Mouse (Mus musculus): Measurements from ENCODE around the gene Senp6.
"Not testable (repeated sequence)": the region's sequence is repeated elsewhere in the genome, so short reads cannot be mapped to it uniquely, and the experiment has no call there.

The Senp6 gene

GRCm38 (mm10) chr9:80066367-80067220 is at the start of gene Senp6:
TSS of gene Senp6 (plus strand) at chr9:80066903.
- DNase-seq (ENCODE audit: low read depth, low spot score) = peak; percentile 57

GRCm38 (mm10) chr9:80020429-80020828 is 46.3 kb upstream of the Senp6 start:
- DNase-seq (ENCODE audit: low read depth, low spot score) = no peak

DNA sequence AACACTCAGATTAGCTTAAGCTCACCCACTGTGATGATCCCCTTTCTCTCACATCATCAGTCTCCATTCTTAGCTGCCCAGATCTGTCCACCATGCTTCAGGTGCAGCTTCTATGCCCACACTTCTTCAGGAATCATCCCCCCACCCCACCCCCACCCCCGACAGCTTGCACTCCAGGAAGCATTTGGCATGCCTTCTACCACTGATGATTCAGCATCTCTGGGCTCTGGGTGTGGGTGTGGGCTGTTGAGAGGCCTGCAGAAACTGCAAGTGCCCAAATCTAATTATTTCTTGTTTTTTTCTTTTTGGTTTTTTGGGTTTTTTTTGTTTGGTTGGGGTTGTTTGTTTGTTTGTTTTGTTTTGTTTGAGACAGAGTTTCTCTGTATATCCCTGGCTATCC is 45.1 kb upstream of the Senp6 start:
- no peak for DNase-seq (ENCODE audit: low read depth, low spot score)

GRCm38 (mm10) chr9:80022821-80023220 is 43.9 kb upstream of the Senp6 start:
- no peak for DNase-seq (ENCODE audit: low read depth, low spot score)

DNA sequence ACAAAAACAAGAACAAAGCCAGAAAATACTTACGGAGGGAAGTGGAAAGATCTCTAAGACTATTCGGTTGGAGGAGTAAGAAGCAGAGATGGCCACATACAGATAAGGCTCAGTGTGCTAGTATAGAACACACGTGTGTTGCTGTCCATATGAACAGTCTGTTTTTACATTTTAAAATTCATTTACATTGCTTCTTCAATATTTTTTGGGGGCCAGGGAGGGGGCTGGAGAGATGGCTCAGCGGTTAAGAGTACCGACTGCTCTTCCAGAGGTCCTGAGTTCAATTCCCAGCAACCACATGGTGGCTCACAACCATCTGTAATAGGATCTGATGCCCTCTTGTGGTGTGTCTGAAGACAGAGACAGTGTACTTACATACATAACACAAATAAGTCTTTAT is 41.4 kb upstream of the Senp6 start:
- not testable (repeated sequence) for DNase-seq (ENCODE audit: low read depth, low spot score)

DNA sequence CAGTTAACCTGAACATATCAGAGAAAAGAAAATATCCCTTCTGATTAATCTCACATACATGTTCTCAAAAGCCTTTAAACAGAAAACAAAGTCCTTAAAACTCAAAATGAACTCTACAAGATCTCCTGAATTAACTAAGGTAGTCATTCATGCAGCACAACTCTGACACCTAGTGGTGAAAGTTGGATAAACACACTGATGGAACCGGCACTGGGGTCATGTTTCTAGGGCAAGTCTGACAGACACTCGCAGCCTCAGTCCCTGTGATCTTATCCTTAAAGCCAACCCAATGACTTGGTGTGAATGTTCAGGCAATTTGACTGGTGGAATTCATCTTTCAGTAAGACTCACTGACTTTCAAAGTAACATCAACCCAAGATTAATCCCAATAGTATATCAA is 40.7 kb upstream of the Senp6 start:
- DNase-seq (ENCODE audit: low read depth, low spot score) = peak; percentile 84

- no peak for DNase-seq (ENCODE audit: low read depth, low spot score)
Measured at GRCm38 (mm10) chr9:80026581-80027021, 40.1 kb upstream of the Senp6 start.

GRCm38 (mm10) chr9:80037262-80037996 is 29.3 kb upstream of the Senp6 start:
- no peak for DNase-seq (ENCODE audit: low read depth, low spot score)

- DNase-seq (ENCODE audit: low read depth, low spot score) = no peak
Measured at GRCm38 (mm10) chr9:80037997-80038383, 28.7 kb upstream of the Senp6 start.

- no peak for DNase-seq (ENCODE audit: low read depth, low spot score)
Measured at GRCm38 (mm10) chr9:80039296-80039815, 27.3 kb upstream of the Senp6 start.

DNA sequence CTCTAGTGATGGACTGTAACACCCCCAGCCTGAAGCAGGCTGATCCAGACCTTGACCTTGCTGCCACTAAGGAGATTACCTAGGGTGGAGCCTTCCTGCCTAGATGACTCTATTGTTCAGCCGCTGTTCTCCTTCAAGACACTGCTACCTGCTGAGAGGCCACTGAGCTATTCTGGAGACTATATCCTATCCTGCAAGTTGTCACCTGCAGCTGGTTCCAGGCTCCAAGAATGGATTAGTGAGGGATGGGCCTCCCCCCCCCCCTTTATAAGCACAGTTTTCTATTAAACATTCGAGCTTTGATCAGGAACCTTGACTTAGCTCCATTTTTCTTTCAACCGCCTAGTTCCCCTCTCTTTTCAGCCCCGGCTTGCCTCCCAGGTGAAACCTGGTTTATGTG is 22.4 kb upstream of the Senp6 start:
- not testable (repeated sequence) for DNase-seq (ENCODE audit: low read depth, low spot score)

- not testable (repeated sequence) for DNase-seq (ENCODE audit: low read depth, low spot score)
Measured at GRCm38 (mm10) chr9:80049271-80049670, 17.4 kb upstream of the Senp6 start.

- no peak for DNase-seq (ENCODE audit: low read depth, low spot score)
Measured at GRCm38 (mm10) chr9:80052951-80053350, 13.8 kb upstream of the Senp6 start.

- no peak for DNase-seq (ENCODE audit: low read depth, low spot score)
Measured at GRCm38 (mm10) chr9:80057690-80058089, 9.0 kb upstream of the Senp6 start.

- not testable (repeated sequence) for DNase-seq (ENCODE audit: low read depth, low spot score)
Measured at GRCm38 (mm10) chr9:80065495-80065894, 1.2 kb upstream of the Senp6 start.

- peak; percentile 40 for DNase-seq (ENCODE audit: low read depth, low spot score)
Measured at GRCm38 (mm10) chr9:80067221-80068027, 721 bp downstream of the Senp6 start.

DNA sequence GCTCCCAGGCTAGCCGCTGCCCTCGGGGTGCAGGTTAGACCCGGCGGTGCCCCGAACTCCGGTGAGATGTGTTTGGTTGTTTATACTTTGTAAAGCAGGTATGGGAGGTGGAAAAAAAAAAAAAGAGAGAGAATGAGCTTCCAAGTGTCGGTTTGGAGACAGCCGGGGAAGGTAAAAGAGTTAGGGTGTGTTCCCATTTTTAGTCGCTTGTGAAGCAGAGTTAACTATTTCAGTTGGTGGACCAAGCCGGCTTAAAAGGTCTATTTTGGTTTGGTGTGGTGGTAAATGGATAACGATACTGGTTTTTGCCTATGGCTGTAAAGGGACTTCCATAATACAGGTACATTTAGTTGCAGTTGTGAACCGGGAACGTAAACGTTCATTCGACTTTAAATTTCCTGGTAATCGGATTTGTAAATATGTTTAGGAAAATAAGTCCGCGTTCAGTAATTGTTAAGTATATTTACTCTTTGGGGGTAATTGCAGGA is 1.4 kb downstream of the Senp6 start:
- DNase-seq (ENCODE audit: low read depth, low spot score) = no peak

DNA sequence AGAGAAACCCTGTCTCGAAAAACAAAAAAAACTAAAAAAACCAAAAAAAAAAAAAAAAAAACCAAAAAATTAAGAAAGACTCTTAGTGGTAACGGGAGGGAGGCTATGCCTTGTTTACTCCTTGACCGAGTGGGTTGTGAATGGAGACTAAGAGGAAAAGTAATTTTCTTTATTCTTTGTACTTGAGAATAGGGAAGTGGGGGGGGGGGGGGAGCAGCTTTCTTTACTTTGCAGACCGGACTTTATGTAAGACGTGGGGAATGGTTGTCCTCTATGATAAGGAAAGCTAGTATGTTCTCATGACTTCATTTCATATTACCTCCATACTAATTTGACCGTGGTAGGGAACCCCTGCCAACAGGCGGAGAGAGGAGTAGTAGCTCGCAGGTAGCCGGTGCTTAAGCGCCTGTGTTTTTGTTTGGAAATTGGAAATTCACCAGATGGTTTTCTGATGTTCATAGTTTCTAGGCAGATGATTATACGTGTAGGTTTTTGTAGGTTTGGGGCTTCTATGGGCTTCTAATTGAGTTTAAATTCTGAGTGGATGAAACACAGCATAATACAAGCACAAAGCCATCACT is 2.1 kb downstream of the Senp6 start:
- no peak for DNase-seq (ENCODE audit: low read depth, low spot score)

GRCm38 (mm10) chr9:80070026-80070425 is 3.3 kb downstream of the Senp6 start:
- DNase-seq (ENCODE audit: low read depth, low spot score) = no peak

DNA sequence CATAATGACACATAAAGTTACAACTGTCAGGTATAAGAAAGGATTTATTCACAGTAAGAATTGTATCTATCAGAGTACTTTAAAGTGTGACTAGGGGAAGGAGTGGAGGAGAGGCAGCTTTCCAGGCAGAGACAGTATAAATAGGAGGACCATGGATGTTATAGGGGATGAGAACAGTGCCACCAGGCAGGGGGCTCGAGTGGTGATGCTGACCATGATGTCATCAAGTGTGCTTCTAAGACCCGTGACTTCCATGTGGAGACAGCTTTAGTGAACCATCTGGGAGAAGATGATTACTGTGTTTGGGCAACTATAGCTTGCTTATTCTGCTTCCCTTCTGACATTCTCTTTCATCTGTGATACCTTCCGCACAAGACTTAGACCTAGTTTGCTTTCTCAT is 4.9 kb downstream of the Senp6 start:
- DNase-seq (ENCODE audit: low read depth, low spot score) = no peak

- DNase-seq (ENCODE audit: low read depth, low spot score) = no peak
Measured at GRCm38 (mm10) chr9:80074067-80074466, 7.4 kb downstream of the Senp6 start.
